Mouse (Mus musculus): ENCODE results near the gene Foxp4.

DNA sequence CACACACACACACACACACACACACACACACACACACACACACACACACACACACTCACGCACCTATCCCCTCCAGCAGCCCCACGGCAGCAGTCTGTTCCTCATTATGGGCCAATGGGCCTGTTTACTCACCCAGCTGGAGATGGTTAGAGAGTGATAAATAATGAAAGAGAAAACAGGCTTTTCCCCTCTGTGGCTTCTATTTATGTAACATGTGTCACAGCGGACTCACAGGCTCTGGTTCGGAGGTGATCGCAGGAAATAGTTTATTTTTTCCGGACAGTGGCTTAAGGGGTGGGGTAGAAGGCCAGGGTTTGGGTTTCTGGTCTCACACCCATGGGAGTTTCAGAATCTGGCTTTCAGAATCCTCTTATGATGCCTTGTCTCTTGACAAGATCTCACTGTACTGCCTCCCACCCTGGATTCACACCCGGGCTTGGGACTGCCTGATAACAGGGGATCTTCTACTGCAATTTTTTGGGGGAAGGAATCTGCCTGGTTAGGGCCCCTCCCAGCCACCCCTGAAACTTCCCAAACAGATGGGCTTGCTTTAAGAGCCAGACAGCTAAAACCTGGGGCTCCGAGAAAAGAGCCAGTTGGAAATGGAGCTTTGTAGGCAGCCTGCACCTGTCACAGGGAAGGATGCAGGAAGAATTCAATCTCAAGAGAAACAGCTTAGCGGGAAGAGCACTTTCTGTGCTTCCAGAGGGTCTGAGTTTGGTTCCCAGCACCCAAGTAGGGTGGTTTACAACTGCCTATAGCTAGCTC, 18.8 kb upstream of the Foxp4 start:
- TF ChIP-seq CTCF (IDR thresholded peaks at IDR 0.05; ENCODE audit: borderline replicate concordance, insufficient read depth, low read depth, low read length) (no peak), POLR2A (IDR thresholded peaks at IDR 0.05; ENCODE audit: borderline replicate concordance, insufficient read depth, low read length) (no peak)
